Mouse (Mus musculus): ENCODE results near the gene Pot1b.

DNA sequence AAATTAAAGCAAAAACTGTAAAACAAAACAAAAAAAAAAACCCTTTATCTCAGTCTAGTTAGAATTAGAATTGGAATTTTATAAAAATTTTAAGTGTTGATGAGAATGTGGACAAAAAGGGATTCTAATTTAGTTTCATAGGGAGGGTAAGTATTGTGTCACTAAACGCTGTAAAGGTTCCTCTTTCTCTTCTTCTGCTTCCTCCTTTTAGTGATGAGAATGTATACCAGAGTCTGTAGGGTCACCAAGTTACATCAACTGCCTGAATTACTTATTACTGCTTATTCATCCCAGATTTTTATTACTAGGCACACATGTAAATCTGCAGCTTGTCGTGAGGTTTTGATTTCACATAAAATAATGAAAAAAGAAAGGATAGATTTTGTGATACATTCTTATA is 13.8 kb upstream of the Pot1b start:
- TF ChIP-seq CTCF (IDR thresholded peaks at IDR 0.05; ENCODE audit: extremely low read depth, insufficient read length, insufficient replicate concordance, low read depth, low read length) (no peak), POLR2A (IDR thresholded peaks at IDR 0.05; ENCODE audit: low read depth, low read length) (no peak)

All from small intestine, adult 2 months (tissue).